14 mouse cellular contexts compared by ENCODE assay signal in the genomic region with DNA sequence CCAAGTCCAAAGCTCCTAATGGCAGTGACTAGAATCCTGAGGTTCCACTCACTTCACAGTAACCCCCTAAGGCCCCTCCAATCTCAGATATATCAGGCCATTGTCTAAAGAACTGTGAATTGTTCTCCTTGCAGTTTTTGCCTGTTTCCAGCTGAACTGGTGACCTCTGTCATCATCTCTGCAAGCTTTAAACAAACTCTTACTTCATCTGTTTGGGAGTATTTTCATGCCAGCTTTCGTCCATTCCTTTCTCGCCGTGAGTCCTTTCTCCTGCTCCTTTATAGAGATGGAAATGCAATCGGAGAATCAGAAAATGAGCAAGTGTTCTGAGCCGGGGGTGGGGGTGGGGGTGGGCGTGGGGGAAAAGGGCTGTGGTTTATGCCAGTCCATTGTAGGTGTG.
"Had no signal": no experiment of that assay in that cellular context is flagged by ENCODE, and none has a peak within 500 bp of the region (broad histone marks: within the 10 kb centered on the region; RNA-seq: fewer than 3 reads in every experiment).

No protein-coding gene starts in this region.

- H3K4me2 ChIP-seq: lung, embryonic 14.5 days; midbrain, embryonic 13.5 days had no signal

- DNase-seq: kidney, adult 18-20 months; kidney, adult 9 months; kidney, postnatal 14 days; kidney, postnatal 4 days; left cerebral cortex, postnatal 4 days; lung, embryonic 14.5 days; lung, postnatal 14 days; thymus, adult 18-20 months; thymus, postnatal 36 days had no signal

- H3K9ac ChIP-seq: liver, embryonic 14.5 days; lung, embryonic 14.5 days; midbrain, embryonic 13.5 days had no signal

- ATAC-seq: hindbrain, postnatal 0 days; inflammation-experienced regulatory T-cells, adult 6 months; intestine, embryonic 16.5 days; midbrain, embryonic 13.5 days had no signal

- H3K27me3 ChIP-seq: midbrain, embryonic 13.5 days had no signal

- H3K4me3 ChIP-seq: midbrain, embryonic 13.5 days had no signal

- H3K9me3 ChIP-seq: midbrain, embryonic 13.5 days had no signal

- H3K27ac ChIP-seq: hindbrain, postnatal 0 days; liver, embryonic 14.5 days; midbrain, embryonic 13.5 days had no signal
